Mouse (Mus musculus) cerebellum, adult 18-20 months (tissue): Measurements from ENCODE around the gene Gypa.

ENCODE experiments used
- DNase-seq, 2 experiments: peaks; one replicate each; pipeline ENCODE4 v3.0.0; 2021

Gene Gypa

GRCm38 (mm10) chr8:80493523-80494345 is at the start of gene Gypa:
Gene Gypa (plus strand): TSS chr8:80493781.
- peak in 1 of 2 experiments; percentile 5 for DNase-seq

DNA sequence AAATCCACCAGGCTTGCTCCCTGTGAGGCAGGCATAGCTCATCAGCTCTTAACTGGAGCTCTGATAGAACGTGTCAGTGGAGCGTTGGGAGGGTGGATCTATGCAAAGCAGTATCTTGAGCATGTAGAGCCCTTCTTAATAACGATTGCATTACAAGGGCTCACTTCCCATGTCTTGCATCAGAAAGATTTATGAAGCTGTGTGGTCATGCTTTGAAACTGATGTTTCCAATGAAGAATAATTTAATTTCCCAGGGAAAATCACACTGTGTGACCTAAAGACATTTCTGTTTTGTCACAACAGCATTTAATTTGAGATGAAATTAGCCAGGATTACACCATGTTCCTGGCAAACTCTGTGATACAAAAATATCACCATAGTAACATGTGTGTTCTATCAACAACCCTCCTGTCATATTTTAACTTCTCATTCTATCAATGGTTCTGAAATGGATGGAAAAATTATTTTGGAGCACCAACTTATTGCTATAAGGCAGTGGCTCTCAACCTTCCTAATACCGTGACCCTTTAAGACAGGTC is 49.0 kb upstream of the Gypa start:
- no peak for DNase-seq

- no peak for DNase-seq
These were observed 46.4 kb upstream of the Gypa start for GRCm38 (mm10) chr8:80447217-80447616.

GRCm38 (mm10) chr8:80451938-80452690 is 41.5 kb upstream of the Gypa start:
- DNase-seq: no peak

- no peak for DNase-seq
These were observed 30.1 kb upstream of the Gypa start for GRCm38 (mm10) chr8:80463450-80463917.

GRCm38 (mm10) chr8:80474971-80475370 is 18.6 kb upstream of the Gypa start:
- no peak for DNase-seq

GRCm38 (mm10) chr8:80478156-80478555 is 15.4 kb upstream of the Gypa start:
- no peak for DNase-seq

GRCm38 (mm10) chr8:80479129-80479528 is 14.5 kb upstream of the Gypa start:
- no peak for DNase-seq

GRCm38 (mm10) chr8:80482173-80482572 is 11.4 kb upstream of the Gypa start:
- no peak for DNase-seq

DNA sequence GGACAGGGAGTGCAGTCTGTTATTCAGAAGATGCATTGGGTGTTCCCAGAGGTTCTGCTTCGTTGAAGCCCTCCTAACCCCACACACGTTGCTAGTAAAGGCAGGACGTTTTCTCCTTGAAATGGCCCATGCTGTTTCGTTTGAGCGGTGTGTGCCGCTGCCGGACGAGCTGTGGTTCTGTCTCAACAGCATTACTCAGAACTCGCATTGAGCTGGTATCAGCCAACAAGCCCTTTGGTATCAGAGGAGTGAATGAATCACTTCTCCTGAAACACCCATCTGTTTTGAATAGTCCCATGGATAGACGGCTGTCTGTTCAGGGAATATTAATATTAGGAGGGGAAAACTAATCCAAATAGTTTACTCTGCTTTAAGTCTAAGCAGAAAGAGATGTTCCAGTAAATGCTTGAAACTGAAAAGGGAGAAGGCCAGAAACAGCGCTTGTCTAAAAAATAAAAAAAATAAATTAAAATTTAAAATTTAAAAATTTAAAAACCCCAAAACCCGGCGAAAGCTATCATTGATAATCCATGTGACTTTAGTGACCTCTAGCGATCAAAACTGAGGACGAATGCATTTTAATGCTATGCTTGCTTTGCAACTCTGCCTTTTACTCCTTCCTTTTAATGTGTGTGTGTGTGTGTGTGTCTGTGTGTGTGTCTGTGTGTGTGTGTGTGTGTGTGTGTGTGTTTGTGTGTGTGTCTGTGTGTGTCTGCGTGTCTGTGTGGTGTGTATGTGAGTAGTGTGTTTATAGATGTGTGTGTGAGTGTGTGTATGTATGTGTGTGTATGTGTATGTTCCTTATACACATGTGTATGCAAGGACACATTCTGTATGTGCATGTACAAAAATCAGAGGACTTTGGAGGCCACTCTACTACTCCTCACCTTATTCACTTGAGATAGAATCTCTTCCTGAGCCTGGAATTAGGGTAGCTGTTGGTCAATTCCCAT is 10.5 kb upstream of the Gypa start:
- DNase-seq: no peak

DNA sequence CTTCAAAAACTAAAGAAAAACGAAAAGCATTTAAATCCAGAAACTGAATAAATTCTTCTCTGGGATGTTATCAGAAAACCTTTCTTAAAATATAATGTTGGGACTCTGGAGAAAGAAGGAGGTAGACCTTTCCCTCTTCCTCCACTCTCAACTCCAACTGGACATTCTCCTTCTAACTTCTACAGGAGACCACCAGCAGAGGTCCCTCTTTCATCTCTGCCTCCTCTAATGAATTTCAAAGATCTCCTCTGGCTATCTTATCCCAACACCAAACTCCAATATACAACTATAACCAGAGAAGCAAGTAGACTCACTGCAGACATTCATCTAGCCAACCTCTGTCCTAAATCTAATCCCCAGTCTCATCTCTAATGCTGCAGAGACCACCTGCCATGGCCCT is 2.0 kb upstream of the Gypa start:
- DNase-seq: no peak

- DNase-seq: peak; percentile 34 to 57
These were observed 567 bp upstream of the Gypa start for GRCm38 (mm10) chr8:80492987-80493441.

- DNase-seq: no peak
These were observed 722 bp downstream of the Gypa start for GRCm38 (mm10) chr8:80494346-80494660.

DNA sequence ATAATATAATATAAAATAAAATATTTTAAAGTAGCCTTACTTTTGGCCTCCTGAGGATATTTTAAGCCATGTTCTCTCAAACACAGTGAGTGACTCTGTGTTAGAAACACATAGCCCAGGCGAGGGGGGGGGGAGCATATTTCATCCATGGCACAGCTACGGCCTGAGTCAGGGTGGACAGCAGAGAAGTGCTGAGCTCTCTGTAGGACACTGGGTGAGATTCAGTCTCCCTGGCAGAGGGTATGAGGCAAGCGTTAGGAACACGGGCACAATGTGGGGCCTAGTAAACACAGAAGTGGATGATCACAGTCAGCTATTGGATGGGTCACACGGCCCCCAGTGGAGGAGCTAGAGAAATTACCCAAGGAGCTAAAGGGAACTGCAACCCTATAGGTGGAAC is 1.2 kb downstream of the Gypa start:
- DNase-seq: no peak

DNA sequence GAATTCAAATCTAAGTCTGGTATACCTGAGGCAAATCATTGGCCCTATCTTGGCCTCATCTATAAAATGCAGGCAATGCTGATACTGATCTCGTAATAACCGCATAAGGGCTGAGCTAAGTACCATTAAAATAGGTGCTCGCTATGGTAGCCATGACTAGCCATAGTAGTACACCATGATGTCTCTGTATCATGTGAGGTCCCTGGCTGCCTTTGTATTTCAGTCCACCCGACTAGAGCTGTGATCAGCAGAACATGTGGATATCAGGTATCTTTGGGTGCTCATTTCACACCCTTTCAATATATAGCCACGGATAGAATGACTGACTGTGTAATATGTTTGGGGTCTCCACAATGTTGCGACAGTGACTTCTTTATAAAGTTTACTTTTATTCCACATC is 1.9 kb downstream of the Gypa start:
- DNase-seq: no peak

GRCm38 (mm10) chr8:80497323-80497722 is 3.7 kb downstream of the Gypa start:
- no peak for DNase-seq

DNA sequence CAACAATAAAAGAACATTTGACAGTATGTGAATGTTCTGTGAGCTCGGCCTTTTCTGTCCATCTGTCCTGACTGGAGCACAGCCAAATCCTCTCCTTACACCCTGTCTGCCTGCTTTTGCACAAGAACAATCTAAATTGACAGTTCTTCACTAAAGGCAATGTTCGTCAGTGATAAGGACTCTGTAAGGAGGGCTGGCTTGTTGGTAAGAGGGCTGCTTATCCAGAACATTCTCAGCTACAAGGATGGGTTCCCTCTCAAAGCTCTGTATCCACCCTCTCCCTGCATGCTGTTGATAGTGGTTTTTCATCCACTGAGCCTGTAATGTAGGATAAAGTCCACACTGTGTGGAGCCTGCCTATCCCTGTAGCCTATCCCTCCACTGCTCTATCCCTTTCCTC is 6.7 kb downstream of the Gypa start:
- no peak for DNase-seq

- no peak for DNase-seq
These were observed 7.2 kb downstream of the Gypa start for GRCm38 (mm10) chr8:80500773-80501172.

- no peak for DNase-seq
These were observed 7.7 kb downstream of the Gypa start for GRCm38 (mm10) chr8:80501283-80501682.

DNA sequence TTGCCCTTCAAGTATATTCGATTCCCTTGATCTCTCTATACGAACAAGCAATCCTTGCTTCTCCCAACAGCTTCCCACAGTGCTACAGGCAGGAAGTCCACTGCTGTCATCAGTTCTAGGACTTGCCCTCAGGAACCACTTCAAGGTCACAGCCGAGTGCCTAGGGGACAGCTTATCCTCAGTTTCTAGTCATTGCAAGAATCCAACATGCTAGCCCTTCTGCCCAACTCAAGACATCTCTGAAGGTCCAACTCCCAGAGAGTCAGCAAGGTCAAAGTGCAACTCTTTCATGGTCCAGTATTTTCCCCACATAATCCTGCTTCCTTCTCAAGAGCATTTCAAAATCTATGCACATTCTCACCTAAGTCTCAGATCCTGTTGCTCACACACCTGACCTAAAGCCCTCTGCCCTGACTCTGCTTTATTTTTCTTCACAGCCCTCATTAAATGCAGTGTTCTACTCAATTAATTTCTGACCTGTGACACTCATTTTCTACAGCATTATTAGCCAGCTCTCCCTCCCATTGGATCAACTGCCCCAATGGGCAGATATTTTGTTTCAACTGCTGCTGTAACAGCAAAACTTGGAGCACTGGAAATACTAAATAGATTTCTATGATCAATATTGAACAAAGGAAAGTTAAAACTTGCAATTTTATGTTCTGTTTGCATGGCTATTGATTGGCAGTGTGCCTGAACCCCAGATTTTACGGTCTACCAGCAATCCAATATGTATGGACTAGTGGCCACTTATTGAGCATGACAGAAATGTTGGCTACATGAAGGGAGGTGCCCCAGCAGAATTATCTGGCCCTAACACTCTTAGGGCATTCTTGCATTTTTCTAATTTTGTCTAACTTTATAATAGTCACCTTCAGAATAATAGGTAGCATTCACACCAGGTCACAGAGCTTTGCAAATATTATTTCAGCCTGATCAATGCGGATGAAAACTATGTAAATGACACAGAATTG is 33.1 kb downstream of the Gypa start:
- DNase-seq: no peak

DNA sequence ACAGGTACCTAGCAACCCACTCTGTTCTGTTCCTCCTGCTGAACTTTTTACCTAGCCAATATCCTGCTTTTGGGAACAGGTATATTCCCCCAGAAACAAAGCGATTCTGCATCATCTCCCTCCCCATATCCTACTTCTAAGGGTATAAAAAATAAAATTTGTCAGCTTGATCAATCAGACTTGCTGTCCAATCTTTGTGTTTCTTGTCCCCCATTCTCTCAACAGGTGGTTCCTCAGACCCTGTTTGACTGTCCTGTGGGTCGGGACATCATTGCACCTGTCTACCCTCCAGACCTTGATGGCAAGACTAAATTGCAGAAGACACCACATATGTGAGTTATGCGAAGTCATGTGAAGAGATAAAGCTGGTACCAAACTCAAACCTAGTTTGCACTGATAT is 48.3 kb downstream of the Gypa start:
- DNase-seq: no peak
